Mouse (Mus musculus) ES-E14 (cell line): ENCODE data around the gene Fbxl17. TPM values are rescaled to one million over a fixed set of nuclear protein-coding genes. Genes with fewer than 3 reads are reported as not detected.
A peak's percentile ranks its signal among the peaks of the same experiment; 100 is the strongest.

Experiments
- DNase-seq: peaks from one replicate; pipeline ENCODE4 v3.0.0-alpha.2; 2013; ENCODE audit warnings: low read depth, low spot score
- H3K27ac ChIP-seq: 2 replicates; pipeline ENCODE4 v1.5.1; 2012; ENCODE audit warnings: low read depth, mild to moderate bottlenecking, low read length, moderate library complexity, mixed read lengths; ENCODE audit not compliant: poor library complexity, insufficient read depth, severe bottlenecking
- H3K36me3 ChIP-seq: 2 replicates; pipeline ENCODE4 v1.6.1; 2012; ENCODE audit warnings: mild to moderate bottlenecking, low read length, moderate library complexity, mixed read lengths; ENCODE audit not compliant: control insufficient read depth, poor library complexity, insufficient read depth, severe bottlenecking
- H3K4me1 ChIP-seq, 2 experiments: fragments of 150-350 bp in 1 of 2; sonication (generic) in 1 of 2; 2 replicates each; pipeline ENCODE4 v1.6.1; 2012; ENCODE audit warnings: low read length in 2 of 2, mild to moderate bottlenecking in 1 of 2, mixed read lengths in 1 of 2; ENCODE audit not compliant: control insufficient read depth in 2 of 2, insufficient read depth in 2 of 2, poor library complexity in 1 of 2
- H3K4me3 ChIP-seq, 2 experiments: fragments of 150-350 bp in 1 of 2; sonication (generic) in 1 of 2; 2 replicates each; pipeline ENCODE4 v1.5.1; 2012; ENCODE audit warnings: low read length in 2 of 2, low read depth in 1 of 2, mild to moderate bottlenecking in 1 of 2, mixed read lengths in 1 of 2; ENCODE audit not compliant: insufficient read depth in 1 of 2, poor library complexity in 1 of 2, severe bottlenecking in 1 of 2
- H3K9ac ChIP-seq: 2 replicates; pipeline ENCODE4 v1.6.1; 2012; ENCODE audit warnings: low read depth, mild to moderate bottlenecking, low read length, mixed read lengths; ENCODE audit not compliant: poor library complexity, insufficient read depth, severe bottlenecking
- H3K9me3 ChIP-seq: fragments of 150-350 bp; sonication (generic); 2 replicates; pipeline ENCODE4 v1.6.1; 2012; ENCODE audit warnings: low read depth, mild to moderate bottlenecking, low read length; ENCODE audit not compliant: control insufficient read depth, insufficient read depth
- CHD2 ChIP-seq: IDR thresholded peaks from 2 replicates; pipeline ENCODE4 v1.6.1; 2014; ENCODE audit warnings: mild to moderate bottlenecking, low read depth, low read length, inconsistent platforms
- HCFC1 ChIP-seq: IDR thresholded peaks from 2 replicates; pipeline ENCODE4 v1.6.1; 2012; ENCODE audit warnings: low read length, inconsistent platforms, borderline replicate concordance; ENCODE audit not compliant: insufficient read depth
- MAFK ChIP-seq: IDR thresholded peaks from 2 replicates; pipeline ENCODE4 v1.6.1; 2014; ENCODE audit warnings: mild to moderate bottlenecking, low read depth, low read length, inconsistent platforms; ENCODE audit not compliant: insufficient read depth
- ZC3H11A ChIP-seq: IDR thresholded peaks from 2 replicates; pipeline ENCODE4 v1.6.1; 2012; ENCODE audit warnings: low read depth, mild to moderate bottlenecking, inconsistent platforms, low read length, borderline replicate concordance
- ZNF384 ChIP-seq: IDR thresholded peaks from 2 replicates; pipeline ENCODE4 v1.6.1; 2012; ENCODE audit warnings: low read depth, low read length, inconsistent platforms
- in situ Hi-C, 2 experiments: fragments of 600-800 bp; cut with MboI; formaldehyde crosslinking; loops; one replicate each; pipeline ENCODE4 v1.15.1; 2025; ENCODE audit warnings: low sequenced_read_pairs in 2 of 2, inconsistent platforms in 1 of 2; ENCODE audit not compliant: unreplicated experiment in 2 of 2
- total RNA-seq: library from RNA; depleted of rRNA; stranded (reverse); fragments of 300-350 nt; gene quantifications from 2 replicates; pipeline ENCODE4 v1.2.3, GENCODE M21; 2012

The Fbxl17 gene
- total RNA-seq, 1 experiment, result 5.6 TPM

DNA sequence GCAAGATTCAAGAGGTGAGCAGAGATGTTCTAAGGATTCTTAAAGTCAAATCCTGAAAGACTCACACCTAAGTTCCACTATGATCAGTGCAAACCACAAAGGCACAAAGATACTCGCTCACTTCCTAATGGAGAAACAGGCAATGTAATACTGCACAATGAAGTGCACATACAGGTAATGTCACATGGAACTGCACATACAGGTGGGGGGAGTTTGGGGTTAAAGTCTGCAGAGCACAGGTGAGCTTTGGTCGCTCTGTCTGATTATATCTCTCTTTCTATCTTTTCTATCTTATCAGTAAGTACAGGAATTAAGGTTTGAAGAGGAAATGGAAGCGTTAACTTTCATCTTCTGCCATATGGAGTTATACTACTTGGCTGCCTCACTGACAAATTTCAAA is 158.6 kb downstream of the Fbxl17 start:
- H3K4me3 ChIP-seq, result no peak overlapping the region
- H3K27ac ChIP-seq, result no peak overlapping the region
- DNase-seq, result no peak
- H3K36me3 ChIP-seq, result no peaks in the 10 kb centered on the region
- no peak overlapping the region for H3K9ac ChIP-seq
- 0 out of 4 replicates have a peak, but pooled peaks cover 0 to 2% of the 10 kb centered on the region in 2 experiments for H3K4me1 ChIP-seq
- in situ Hi-C loops, result no loop called here
- H3K9me3 ChIP-seq, result no peaks in the 10 kb centered on the region
- TF ChIP-seq CHD2, result no peak
- no peak for TF ChIP-seq MAFK
- no peak for TF ChIP-seq ZNF384
- no peak for TF ChIP-seq ZC3H11A
- TF ChIP-seq HCFC1, result no peak

DNA sequence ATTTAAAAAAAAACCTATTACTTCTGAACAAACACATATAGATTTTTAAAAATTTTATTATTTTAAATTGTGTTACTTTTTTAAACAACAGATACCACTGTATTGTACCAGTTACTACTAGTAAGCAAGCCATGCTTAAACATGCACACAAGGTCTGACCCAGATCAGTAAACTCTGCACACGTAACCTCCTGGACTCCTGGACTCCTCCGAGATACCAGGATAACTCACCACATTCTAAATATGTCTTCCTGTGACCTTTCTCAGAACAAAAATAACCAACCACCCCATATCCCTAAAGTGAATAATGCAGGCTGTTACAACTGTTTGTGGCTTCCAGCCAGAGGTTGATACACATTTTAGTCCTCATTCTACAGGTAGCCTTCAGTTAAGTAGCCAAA is 170.9 kb downstream of the Fbxl17 start:
- Histone ChIP-seq H3K9ac (no peak overlapping the region), H3K27ac (no peak overlapping the region), H3K36me3 (no peaks in the 10 kb centered on the region), H3K4me1 (no peaks in the 10 kb centered on the region), H3K9me3 (no peaks in the 10 kb centered on the region), H3K4me3 (no peak overlapping the region)
- no peak for TF ChIP-seq ZNF384
- TF ChIP-seq ZC3H11A, result no peak
- TF ChIP-seq CHD2, result no peak
- TF ChIP-seq HCFC1, result no peak
- TF ChIP-seq MAFK, result no peak
- in situ Hi-C loops, result no loop called here
- DNase-seq, result no peak

GRCm38 (mm10) chr17:63326227-63326626 is 173.6 kb downstream of the Fbxl17 start:
- no peaks in the 10 kb centered on the region for H3K4me1 ChIP-seq
- DNase-seq, result no peak
- no peak overlapping the region for H3K4me3 ChIP-seq
- H3K9me3 ChIP-seq, result no peaks in the 10 kb centered on the region
- H3K36me3 ChIP-seq, result no peaks in the 10 kb centered on the region
- no peak overlapping the region for H3K9ac ChIP-seq
- in situ Hi-C loops, result no loop called here
- TF ChIP-seq HCFC1 (no peak), ZNF384 (no peak)
- no peak overlapping the region for H3K27ac ChIP-seq

- H3K4me3 ChIP-seq, result no peak overlapping the region
- H3K9ac ChIP-seq, result no peak overlapping the region
- H3K9me3 ChIP-seq, result no peaks in the 10 kb centered on the region
- H3K4me1 ChIP-seq, result no peaks in the 10 kb centered on the region
- no peaks in the 10 kb centered on the region for H3K36me3 ChIP-seq
- TF ChIP-seq ZNF384, result no peak
- TF ChIP-seq MAFK, result no peak
- TF ChIP-seq ZC3H11A, result no peak
- no peak for TF ChIP-seq HCFC1
- TF ChIP-seq CHD2, result no peak
- in situ Hi-C loops, result no loop called here
- DNase-seq, result no peak
- no peak overlapping the region for H3K27ac ChIP-seq
Observed at GRCm38 (mm10) chr17:63324672-63325071, 175.1 kb downstream of the Fbxl17 start.

- H3K9me3 ChIP-seq, result no peaks in the 10 kb centered on the region
Observed at GRCm38 (mm10) chr17:63324039-63324438, 175.8 kb downstream of the Fbxl17 start.

More at GRCm38 (mm10) chr17:63324039-63324438, 175.8 kb downstream of the Fbxl17 start:
- Histone ChIP-seq H3K4me3 (no peak overlapping the region), H3K9ac (no peak overlapping the region), H3K4me1 (no peaks in the 10 kb centered on the region), H3K27ac (no peak overlapping the region), H3K36me3 (no peaks in the 10 kb centered on the region)
- peak; percentile 55 for DNase-seq
- in situ Hi-C loops, result no loop called here
- TF ChIP-seq MAFK, result no peak
- peak; percentile 88 for TF ChIP-seq ZC3H11A
- no peak for TF ChIP-seq ZNF384
- TF ChIP-seq CHD2, result no peak
- no peak for TF ChIP-seq HCFC1
